ENCODE assay signal across 9 mouse cellular contexts in the genomic region with DNA sequence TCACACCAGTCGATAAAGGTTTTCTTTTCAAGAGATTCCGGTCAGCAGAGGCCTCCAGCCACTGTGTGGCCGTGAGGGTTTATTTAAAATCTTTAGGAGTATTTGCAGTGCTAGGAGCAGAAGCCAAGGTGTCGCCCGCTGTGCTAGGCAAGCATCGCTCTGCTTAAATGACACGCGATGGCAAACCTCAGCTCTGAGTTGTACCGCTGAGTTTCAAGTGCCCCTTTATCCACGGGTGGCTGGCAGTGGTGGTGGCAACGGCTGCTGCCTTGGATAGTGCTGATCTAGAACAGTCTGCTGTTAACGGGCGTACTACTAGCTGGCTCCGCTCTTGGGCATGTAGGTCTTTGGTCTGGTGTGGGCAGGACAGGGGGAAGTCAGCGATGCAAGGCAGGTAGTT.
DNase-seq lines count a peak whose midpoint lies in the region; ATAC-seq and TF ChIP-seq lines count a peak whose summit lies in the region.
"Had no signal": no experiment of that assay in that cellular context is flagged by ENCODE, and none has a peak within 500 bp of the region (broad histone marks: within the 10 kb centered on the region; RNA-seq: fewer than 3 reads in every experiment).

No protein-coding gene starts in this region.

- H3K9me3 ChIP-seq in forebrain, embryonic 13.5 days (replicated peaks) = no peaks in the 10 kb centered on the region
- H3K9me3 ChIP-seq in forebrain, embryonic 16.5 days (ENCODE audit: control insufficient read depth, low read length) = no peaks in the 10 kb centered on the region
- H3K9me3 ChIP-seq in hindbrain, embryonic 16.5 days (ENCODE audit: control insufficient read depth, low read length) = no peaks in the 10 kb centered on the region
- H3K9me3 ChIP-seq in hindbrain, embryonic 14.5 days (ENCODE audit: control insufficient read depth, low read length) = no peaks in the 10 kb centered on the region
- H3K9me3 ChIP-seq in liver, embryonic 13.5 days (replicated peaks) = no peaks in the 10 kb centered on the region
- H3K9me3 ChIP-seq: megakaryocyte, embryonic 14.5 days had no signal

- H3K4me2 ChIP-seq in forebrain, embryonic 13.5 days = no peak overlapping the region
- no peak overlapping the region for H3K4me2 ChIP-seq in forebrain, embryonic 16.5 days (ENCODE audit: low read length)
- H3K4me2 ChIP-seq in hindbrain, embryonic 16.5 days (ENCODE audit: low read length) = no peak overlapping the region
- H3K4me2 ChIP-seq in hindbrain, embryonic 14.5 days (replicated peaks) = no peak overlapping the region
- H3K4me2 ChIP-seq in liver, embryonic 13.5 days = peak overlapping the region; percentile 87

- 0 out of 2 replicates have a peak, but pooled peaks cover 3% of the 10 kb centered on the region for H3K27me3 ChIP-seq in forebrain, embryonic 13.5 days
- no peaks in the 10 kb centered on the region for H3K27me3 ChIP-seq in forebrain, embryonic 16.5 days (replicated peaks; ENCODE audit: control insufficient read depth, insufficient read depth, low read length)
- H3K27me3 ChIP-seq in hindbrain, embryonic 16.5 days (replicated peaks; ENCODE audit: control insufficient read depth, insufficient read depth, low read length) = no peaks in the 10 kb centered on the region
- no peaks in the 10 kb centered on the region for H3K27me3 ChIP-seq in hindbrain, embryonic 14.5 days (ENCODE audit: control insufficient read depth, insufficient read depth, low read length)
- no peaks in the 10 kb centered on the region for H3K27me3 ChIP-seq in liver, embryonic 13.5 days

- no peak for DNase-seq in hindbrain, embryonic 14.5 days (ENCODE audit: low spot score)
- DNase-seq in liver, embryonic 13.5 days = no peak
- no peak for DNase-seq in urinary bladder, adult 18-20 months (ENCODE audit: low spot score in 2 of 2)
- DNase-seq in embryo, embryonic 10 days (ENCODE audit: low spot score) = no peak

- TF ChIP-seq POLR2A in bone marrow, adult 2 months (IDR thresholded peaks at IDR 0.05; ENCODE audit: borderline replicate concordance, control insufficient read depth, low read depth, low read length) = no peak

- peaks cover 87% of the 10 kb centered on the region for H3K4me1 ChIP-seq in forebrain, embryonic 13.5 days
- H3K4me1 ChIP-seq in forebrain, embryonic 16.5 days (replicated peaks; ENCODE audit: control insufficient read depth, insufficient read depth, low read length) = peaks cover 72% of the 10 kb centered on the region
- H3K4me1 ChIP-seq in hindbrain, embryonic 16.5 days (ENCODE audit: control insufficient read depth, insufficient read depth, low read depth, low read length) = peaks cover 75% of the 10 kb centered on the region
- H3K4me1 ChIP-seq in hindbrain, embryonic 14.5 days (replicated peaks; ENCODE audit: control insufficient read depth, insufficient read depth, low read length) = peaks cover 76% of the 10 kb centered on the region
- H3K4me1 ChIP-seq in bone marrow, adult 2 months (ENCODE audit: control insufficient read depth, insufficient read depth, low read length) = peaks cover 5% of the 10 kb centered on the region
- H3K4me1 ChIP-seq in liver, embryonic 13.5 days (replicated peaks) = peaks cover 85% of the 10 kb centered on the region

- H3K36me3 ChIP-seq in forebrain, embryonic 13.5 days (ENCODE audit: poor library complexity, severe bottlenecking) = no peaks in the 10 kb centered on the region
- no peaks in the 10 kb centered on the region for H3K36me3 ChIP-seq in forebrain, embryonic 16.5 days (ENCODE audit: control insufficient read depth, insufficient read depth)
- no peaks in the 10 kb centered on the region for H3K36me3 ChIP-seq in hindbrain, embryonic 16.5 days (ENCODE audit: control insufficient read depth, insufficient read depth, low read length)
- H3K36me3 ChIP-seq in hindbrain, embryonic 14.5 days (replicated peaks; ENCODE audit: control insufficient read depth, insufficient read depth) = no peaks in the 10 kb centered on the region
- H3K36me3 ChIP-seq in liver, embryonic 13.5 days = no peaks in the 10 kb centered on the region

- H3K27ac ChIP-seq in forebrain, embryonic 13.5 days = no peak overlapping the region
- no peak overlapping the region for H3K27ac ChIP-seq in forebrain, embryonic 16.5 days (ENCODE audit: low read length)
- 0 out of 2 replicates have a peak overlapping the region, but pooled peaks have one; percentile 37 for H3K27ac ChIP-seq in hindbrain, embryonic 16.5 days (ENCODE audit: low read depth, low read length)
- no peak overlapping the region for H3K27ac ChIP-seq in hindbrain, embryonic 14.5 days
- H3K27ac ChIP-seq in bone marrow, adult 2 months (ENCODE audit: control insufficient read depth, insufficient read depth, low read depth, low read length, poor library complexity) = 0 out of 2 replicates have a peak overlapping the region, but pooled peaks have one; percentile 24
- H3K27ac ChIP-seq in liver, embryonic 13.5 days = peak overlapping the region; percentile 100

- H3K9ac ChIP-seq in forebrain, embryonic 13.5 days = 0 out of 2 replicates have a peak overlapping the region, but pooled peaks have one; percentile 1
- H3K9ac ChIP-seq in forebrain, embryonic 16.5 days (replicated peaks; ENCODE audit: low read depth, low read length) = no peak overlapping the region
- peak overlapping the region; percentile 20; the same call in 1 of the 2 replicates for H3K9ac ChIP-seq in hindbrain, embryonic 16.5 days (ENCODE audit: low read depth, low read length)
- no peak overlapping the region for H3K9ac ChIP-seq in hindbrain, embryonic 14.5 days
- H3K9ac ChIP-seq in liver, embryonic 13.5 days = peak overlapping the region; percentile 91

- ATAC-seq in forebrain, embryonic 13.5 days = no peak
- no peak for ATAC-seq in forebrain, embryonic 16.5 days
- ATAC-seq in hindbrain, embryonic 16.5 days = no peak
- ATAC-seq in hindbrain, embryonic 14.5 days (ENCODE audit: low FRiP score) = no peak
- no peak for ATAC-seq in liver, embryonic 13.5 days (ENCODE audit: low read depth)

- H3K4me3 ChIP-seq in forebrain, embryonic 13.5 days = no peak overlapping the region
- H3K4me3 ChIP-seq in forebrain, embryonic 16.5 days (replicated peaks; ENCODE audit: low read length) = no peak overlapping the region
- H3K4me3 ChIP-seq in hindbrain, embryonic 16.5 days (ENCODE audit: low read length) = no peak overlapping the region
- H3K4me3 ChIP-seq in hindbrain, embryonic 14.5 days (replicated peaks; ENCODE audit: low read length) = no peak overlapping the region
- H3K4me3 ChIP-seq in bone marrow, adult 2 months (replicated peaks; ENCODE audit: control insufficient read depth, low read depth, low read length) = peak overlapping the region; percentile 14
- H3K4me3 ChIP-seq in liver, embryonic 13.5 days (replicated peaks) = no peak overlapping the region
- H3K4me3 ChIP-seq: megakaryocyte, embryonic 14.5 days had no signal

- WGBS in forebrain, embryonic 13.5 days = 59% methylated on average over 15 of the region's 15 CpGs
- 57% methylated on average over 15 of the region's 15 CpGs for WGBS in forebrain, embryonic 16.5 days
- 49% methylated on average over 15 of the region's 15 CpGs for WGBS in hindbrain, embryonic 16.5 days
- 56% methylated on average over 15 of the region's 15 CpGs for WGBS in hindbrain, embryonic 14.5 days
- WGBS in bone marrow, adult 2 months = 70% methylated on average over 15 of the region's 15 CpGs
- WGBS in liver, embryonic 13.5 days (ENCODE audit: insufficient replicate concordance) = 75% methylated on average over 15 of the region's 15 CpGs

- TF ChIP-seq CTCF in bone marrow, adult 2 months (IDR thresholded peaks at IDR 0.05; ENCODE audit: control insufficient read depth, insufficient read depth, low read length) = no peak

Comparison
In these comparisons a context has a peak if more than half of its experiments do, and no peak if none do; other contexts are left out.
1. H3K27ac ChIP-seq: peak in hindbrain, embryonic 16.5 days (single experiment), bone marrow, adult 2 months (single experiment) and liver, embryonic 13.5 days (single experiment); none in forebrain, embryonic 13.5 days (single experiment), forebrain, embryonic 16.5 days (single experiment) and hindbrain, embryonic 14.5 days (single experiment).
2. H3K9ac ChIP-seq: peak in forebrain, embryonic 13.5 days (single experiment), hindbrain, embryonic 16.5 days (single experiment) and liver, embryonic 13.5 days (single experiment); none in forebrain, embryonic 16.5 days (single experiment) and hindbrain, embryonic 14.5 days (single experiment).